9 mouse cellular contexts compared by ENCODE assay signal in genomic region chr8:91531971-91532370, GRCm38 (mm10).
DNase-seq lines count a peak whose midpoint lies in the region; ATAC-seq and TF ChIP-seq lines count a peak whose summit lies in the region.
"Had no signal": no experiment of that assay in that cellular context is flagged by ENCODE, and none has a peak within 500 bp of the region (broad histone marks: within the 10 kb centered on the region; RNA-seq: fewer than 3 reads in every experiment).

No protein-coding gene starts in this region.

- in situ Hi-C loops in CH12.LX (cut with MboI; ENCODE audit: low pct_ligation_motif_present, low pct_unique_long_range_greater_than_20kb, low sequenced_read_pairs), result no loop called here

- no peak overlapping the region for H3K27ac ChIP-seq in CH12.LX (ENCODE audit: insufficient read depth, low read depth)
- H3K27ac ChIP-seq in heart, adult 2 months, result no peak overlapping the region
- no peak overlapping the region for H3K27ac ChIP-seq in lung, embryonic 14.5 days (ENCODE audit: low read depth)
- H3K27ac ChIP-seq: limb, embryonic 12.5 days had no signal

- H3K9ac ChIP-seq in CH12.LX (ENCODE audit: insufficient read depth, low read depth), result no peak overlapping the region
- H3K9ac ChIP-seq in heart, adult 2 months (ENCODE audit: low read depth, low read length), result no peak overlapping the region
- H3K9ac ChIP-seq in lung, embryonic 14.5 days, result no peak overlapping the region
- H3K9ac ChIP-seq: limb, embryonic 12.5 days had no signal

- DNase-seq in CH12.LX (ENCODE audit: extremely low read depth), result peak; percentile 51
- DNase-seq in adrenal gland, adult (ENCODE audit: inconsistent age in 2 of 2, low spot score in 1 of 2), result peak; percentile 67 to 93
- peak; percentile 91 for DNase-seq in embryo, embryonic 10 days (ENCODE audit: low spot score)
- peak; percentile 74 to 85 for DNase-seq in heart, adult 2 months
- peak; percentile 92 to 93 for DNase-seq in kidney, postnatal 4 days
- peak; percentile 87 for DNase-seq in lung, embryonic 14.5 days
- peak; percentile 61 for DNase-seq in retina, postnatal 7 days (ENCODE audit: low read depth, low spot score)
- peak; percentile 82 for DNase-seq in urinary bladder, postnatal 25 days (ENCODE audit: low spot score)

- intact Hi-C loops in heart, adult 2 months (cut with DNase I), result loop anchor here (2.0 to 5.0 kb wide), 6 partner anchors 45 to 825 kb away; partner anchors contain the start of gene Irx5

- no peaks in the 10 kb centered on the region for H3K27me3 ChIP-seq in CH12.LX (replicated peaks)
- H3K27me3 ChIP-seq in heart, adult 2 months (ENCODE audit: control insufficient read depth, insufficient read depth, low read length), result no peaks in the 10 kb centered on the region
- H3K27me3 ChIP-seq in lung, embryonic 14.5 days (ENCODE audit: insufficient read depth, low read length), result no peaks in the 10 kb centered on the region

- TF ChIP-seq POLR2A in CH12.LX (IDR thresholded peaks at IDR 0.05; ENCODE audit: low read depth, low read length), result no peak
- no peak for TF ChIP-seq POLR2A in heart, adult 2 months (IDR thresholded peaks at IDR 0.05; ENCODE audit: insufficient read depth, low read depth, low read length)

- H3K4me3 ChIP-seq in CH12.LX (replicated peaks in 1 of 3; ENCODE audit: low read depth in 2 of 3, low read length in 2 of 3, poor library complexity in 1 of 3), result no peak overlapping the region
- H3K4me3 ChIP-seq in heart, adult 2 months, result no peak overlapping the region
- H3K4me3 ChIP-seq in lung, embryonic 14.5 days (ENCODE audit: low read depth, low read length), result no peak overlapping the region
- H3K4me3 ChIP-seq: limb, embryonic 12.5 days had no signal

- TF ChIP-seq CTCF in CH12.LX (conservative IDR thresholded peaks at IDR 0.05 in 1 of 2, IDR thresholded peaks at IDR 0.05 in 1 of 2; ENCODE audit: low read depth in 2 of 2, low read length in 2 of 2), result peak; percentile 53 to 58; a peak in 3 of 4 replicates
- TF ChIP-seq CTCF in heart, adult 2 months (IDR thresholded peaks at IDR 0.05), result peak; percentile 99
- peak; percentile 81 for TF ChIP-seq CTCF in lung, embryonic 14.5 days (IDR thresholded peaks at IDR 0.05; ENCODE audit: low read depth)

- peak; percentile 66 for TF ChIP-seq RAD21 in CH12.LX (IDR thresholded peaks at IDR 0.05; ENCODE audit: low read depth, low read length)

- dilution Hi-C loops in CH12.LX (cut with MboI; ENCODE audit: extremely low pct_ligation_motif_present, extremely low pct_unique_long_range_greater_than_20kb, low sequenced_read_pairs), result no loop called here

- peak; percentile 32; the same call in 1 of the 2 replicates for ATAC-seq in lung, embryonic 14.5 days (ENCODE audit: insufficient read depth)

- 0 out of 4 replicates have a peak, but pooled peaks cover 0 to 2% of the 10 kb centered on the region in 2 experiments for H3K4me1 ChIP-seq in CH12.LX (ENCODE audit: control insufficient read depth in 1 of 2, insufficient read depth in 2 of 2)
- H3K4me1 ChIP-seq in heart, adult 2 months (ENCODE audit: control insufficient read depth, insufficient read depth, low read length), result peaks cover 9% of the 10 kb centered on the region
- peaks cover 16% of the 10 kb centered on the region; the same call in 1 of the 2 replicates for H3K4me1 ChIP-seq in lung, embryonic 14.5 days (ENCODE audit: insufficient read depth)

- H3K9me3 ChIP-seq in CH12.LX (replicated peaks; ENCODE audit: low read length), result no peaks in the 10 kb centered on the region
- H3K9me3 ChIP-seq in lung, embryonic 14.5 days (ENCODE audit: low read depth, low read length), result no peaks in the 10 kb centered on the region
- H3K9me3 ChIP-seq: limb, embryonic 12.5 days had no signal

- H3K36me3 ChIP-seq in CH12.LX (replicated peaks in 1 of 2; ENCODE audit: control insufficient read depth in 1 of 2, insufficient read depth in 1 of 2, low read length in 1 of 2), result peaks cover 0 to 57% of the 10 kb centered on the region in 2 experiments
- peaks cover 2% of the 10 kb centered on the region; the same call in 1 of the 2 replicates for H3K36me3 ChIP-seq in heart, adult 2 months (ENCODE audit: control insufficient read depth, insufficient read depth, low read length)
- H3K36me3 ChIP-seq in lung, embryonic 14.5 days (ENCODE audit: insufficient read depth), result no peaks in the 10 kb centered on the region
- H3K36me3 ChIP-seq: limb, embryonic 12.5 days had no signal

- no peaks in the 10 kb centered on the region for H3K79me2 ChIP-seq in CH12.LX (replicated peaks; ENCODE audit: control insufficient read depth, extremely low read depth, insufficient read depth, poor library complexity, severe bottlenecking)
- no peaks in the 10 kb centered on the region; the same call in 1 of the 2 replicates for H3K79me2 ChIP-seq in heart, adult 2 months (replicated peaks; ENCODE audit: control insufficient read depth, insufficient read depth, low read length)

- 36% methylated on average over 8 of the region's 8 CpGs for WGBS in heart, adult 2 months
- whole genome bisulfite sequencing in lung, embryonic 14.5 days, result 21% methylated on average over 8 of the region's 8 CpGs

- TF ChIP-seq EP300 in CH12.LX (IDR thresholded peaks at IDR 0.05; ENCODE audit: low read length), result no peak
- TF ChIP-seq EP300 in heart, adult 2 months (IDR thresholded peaks at IDR 0.05; ENCODE audit: insufficient read depth, low read depth, low read length), result peak; percentile 75; the same call in 1 of the 2 replicates

- no peak overlapping the region for H3K4me2 ChIP-seq in CH12.LX (ENCODE audit: insufficient read depth, low read depth, poor library complexity, severe bottlenecking)
- H3K4me2 ChIP-seq in lung, embryonic 14.5 days, result no peak overlapping the region

TF ChIP-seq in CH12.LX, 34 proteins besides CTCF, POLR2A, EP300 and RAD21:
- peak; percentile 46 for TF ChIP-seq SMC3 (IDR thresholded peaks at IDR 0.05; ENCODE audit: low read depth, low read length)
- TF ChIP-seq ZMIZ1 (IDR thresholded peaks at IDR 0.05; ENCODE audit: low read depth, low read length), result no peak
